Mouse (Mus musculus): ENCODE measurements around the gene Rd3l.

The Rd3l gene

GRCm38 (mm10) chr12:111980887-111981367, at the start of gene Rd3l:
TSS of gene Rd3l (minus strand) at chr12:111981317.
- DNase-seq (ENCODE audit: low spot score): no peak

DNA sequence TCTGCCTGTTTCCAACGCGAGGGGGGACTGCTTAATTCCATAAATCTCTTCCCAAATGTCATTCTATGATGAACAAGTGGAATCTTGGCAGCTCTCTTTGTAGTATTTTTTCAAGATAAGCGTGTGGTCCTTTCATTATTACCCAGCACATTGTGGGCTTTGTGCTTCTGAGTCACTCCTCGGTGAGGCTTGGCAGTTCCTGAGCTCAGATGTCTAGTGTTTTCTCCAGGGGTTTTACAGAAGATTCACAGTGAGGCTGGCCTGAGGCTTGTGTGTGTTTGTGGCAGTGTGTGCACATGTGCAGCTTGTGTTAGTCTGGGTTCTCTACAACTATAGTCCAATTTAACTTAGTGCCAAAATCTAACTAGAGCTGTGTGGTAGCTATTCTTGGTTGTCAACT, 46.3 kb upstream of the Rd3l start:
- no peak for DNase-seq (ENCODE audit: low spot score)

- DNase-seq (ENCODE audit: low spot score): no peak
These were observed 45.0 kb upstream of the Rd3l start for GRCm38 (mm10) chr12:112025907-112026645.

DNA sequence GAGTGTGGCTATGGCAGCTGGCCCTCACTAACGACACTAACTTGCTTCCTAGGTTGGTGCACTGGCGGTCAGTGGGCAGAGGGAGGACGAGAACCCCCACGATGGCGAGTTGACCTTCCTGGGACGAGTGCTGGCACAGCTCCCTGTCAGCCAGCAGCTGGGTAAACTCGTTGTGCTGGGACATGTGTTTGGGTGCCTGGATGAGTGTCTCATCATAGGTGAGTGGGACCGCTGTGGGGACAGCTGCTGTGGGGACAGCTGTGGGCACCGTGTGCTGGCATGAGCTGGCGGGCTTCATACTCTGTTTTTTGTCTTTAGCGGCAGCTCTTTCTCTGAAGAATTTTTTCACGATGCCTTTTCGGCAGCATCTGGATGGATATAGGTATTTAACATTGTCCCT, 44.3 kb upstream of the Rd3l start:
- no peak for DNase-seq (ENCODE audit: low spot score)

GRCm38 (mm10) chr12:112024581-112025310, 43.6 kb upstream of the Rd3l start:
- DNase-seq (ENCODE audit: low spot score): no peak

DNA sequence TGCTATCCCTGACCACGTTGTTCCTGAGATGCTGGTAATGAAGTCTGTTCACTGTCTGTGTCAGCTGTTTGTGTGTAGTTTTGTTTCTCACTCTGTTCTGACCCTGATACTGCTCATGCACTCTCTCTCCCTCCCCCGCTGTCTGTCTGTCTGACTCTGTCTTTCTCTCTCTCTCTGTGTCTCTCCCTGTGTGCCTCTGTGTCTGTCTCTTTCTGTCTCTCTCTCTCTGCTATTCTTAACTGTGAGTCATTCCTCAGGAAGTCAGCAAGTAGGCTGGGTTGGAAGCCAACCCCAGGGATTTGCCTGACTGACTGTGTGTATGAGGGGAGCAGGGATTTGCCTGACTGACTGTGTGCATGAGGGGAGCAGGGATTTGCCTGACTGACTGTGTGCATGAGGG, 42.2 kb upstream of the Rd3l start:
- no peak for DNase-seq (ENCODE audit: low spot score)

DNA sequence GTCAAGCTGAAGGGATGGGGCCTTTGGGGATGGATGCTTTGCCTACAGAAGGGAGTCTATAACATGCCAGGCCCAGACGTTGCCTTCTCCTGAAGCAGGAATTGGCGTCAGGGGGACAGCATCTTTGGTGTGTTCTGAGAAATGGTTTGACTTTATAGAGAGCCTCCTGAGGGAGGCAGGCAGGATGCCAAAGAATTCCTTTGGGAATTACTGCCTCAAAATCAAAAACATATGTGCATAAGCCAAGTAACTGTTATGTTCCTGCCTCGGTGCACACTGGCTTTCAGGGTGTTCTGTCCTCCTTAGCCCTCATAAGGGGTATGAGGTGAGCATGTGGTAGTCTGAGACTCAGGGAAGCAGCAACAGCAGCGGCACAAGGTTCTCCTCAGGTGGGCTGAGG, 35.2 kb upstream of the Rd3l start:
- DNase-seq (ENCODE audit: low spot score): no peak

DNA sequence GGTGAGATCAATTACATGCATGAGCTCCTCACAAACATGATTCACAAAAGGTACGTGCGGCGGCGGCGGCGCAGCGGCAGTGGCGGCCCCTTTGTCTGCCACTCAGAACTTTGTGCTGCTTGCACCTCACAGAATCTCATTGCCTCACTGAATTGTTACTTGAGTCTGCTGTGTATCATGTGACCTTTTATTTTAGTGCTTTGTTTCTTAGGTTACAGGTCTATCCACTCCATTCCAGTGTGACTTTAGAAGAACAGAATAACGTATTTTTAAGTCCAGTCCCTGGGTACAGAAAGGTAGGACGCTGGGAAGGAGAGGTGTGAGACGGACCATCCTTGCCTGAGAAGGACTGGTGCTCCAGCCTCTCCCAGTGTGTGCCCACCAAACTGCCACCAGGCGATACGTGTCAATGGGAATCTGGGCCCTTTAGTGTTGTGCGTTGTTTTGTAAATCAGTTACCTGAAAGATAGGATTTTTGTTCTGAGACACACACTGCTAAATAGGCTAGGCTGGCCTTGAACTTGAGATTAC, 32.2 kb upstream of the Rd3l start:
- DNase-seq (ENCODE audit: low spot score): no peak

DNA sequence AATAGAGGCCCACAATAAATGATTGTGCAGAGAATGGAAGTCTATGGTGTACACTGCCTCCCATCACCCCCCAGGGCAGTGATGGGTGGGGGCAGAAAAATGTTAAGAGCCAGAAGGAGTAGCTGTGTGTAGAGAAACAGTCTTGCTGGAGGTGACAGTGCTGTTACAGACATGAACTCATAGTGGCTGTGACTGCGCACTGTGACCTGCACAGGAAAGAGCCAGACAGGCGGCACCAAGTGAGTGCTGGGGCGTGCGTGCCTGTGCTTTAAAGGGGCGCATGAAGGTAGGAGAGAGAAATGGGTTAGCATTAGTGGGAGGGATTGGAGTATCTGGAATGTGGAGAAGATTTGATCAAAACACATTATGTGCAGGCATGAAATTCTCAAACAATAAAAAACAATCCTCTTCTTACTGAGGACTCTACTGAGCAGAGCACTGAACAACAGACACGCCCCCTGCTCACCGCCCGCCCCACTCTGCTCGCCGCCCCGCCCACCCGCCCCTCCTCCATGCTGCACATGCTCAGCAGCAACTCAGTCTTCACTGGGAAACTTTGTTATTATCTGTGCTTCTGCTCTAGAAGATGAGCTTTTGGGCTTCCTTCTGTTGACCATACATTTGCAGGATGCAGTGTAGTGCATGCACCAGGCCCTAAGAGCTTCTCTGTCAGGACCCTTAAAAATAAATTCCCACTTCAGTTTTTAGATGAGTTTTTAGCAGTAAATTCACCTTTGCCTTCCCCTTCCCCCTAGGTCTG, 31.6 kb upstream of the Rd3l start:
- DNase-seq (ENCODE audit: low spot score): no peak

GRCm38 (mm10) chr12:112001223-112001622, 20.1 kb upstream of the Rd3l start:
- peak; percentile 85 for DNase-seq (ENCODE audit: low spot score)

DNA sequence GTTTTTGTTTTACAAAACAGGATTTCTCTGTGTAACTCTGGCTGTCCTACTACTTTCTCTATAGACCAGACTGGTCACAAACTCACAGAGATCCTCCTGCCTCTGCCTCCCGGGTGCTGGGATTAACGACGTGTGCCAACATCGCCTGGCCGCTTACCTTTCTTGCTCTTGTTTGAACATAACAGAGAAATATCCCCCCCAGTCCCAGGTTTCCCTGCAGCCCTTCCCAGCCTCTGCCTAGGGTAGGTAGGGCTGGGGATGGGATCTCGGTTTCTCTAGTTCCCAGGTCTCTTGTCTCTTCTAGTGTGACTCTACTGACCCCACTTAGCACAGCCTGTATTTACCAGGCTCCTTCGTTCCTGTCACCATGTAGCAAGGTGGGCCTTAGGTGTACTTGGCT, 18.6 kb upstream of the Rd3l start:
- DNase-seq (ENCODE audit: low spot score): no peak

GRCm38 (mm10) chr12:111995161-111995560, 14.0 kb upstream of the Rd3l start:
- DNase-seq (ENCODE audit: low spot score): no peak

DNA sequence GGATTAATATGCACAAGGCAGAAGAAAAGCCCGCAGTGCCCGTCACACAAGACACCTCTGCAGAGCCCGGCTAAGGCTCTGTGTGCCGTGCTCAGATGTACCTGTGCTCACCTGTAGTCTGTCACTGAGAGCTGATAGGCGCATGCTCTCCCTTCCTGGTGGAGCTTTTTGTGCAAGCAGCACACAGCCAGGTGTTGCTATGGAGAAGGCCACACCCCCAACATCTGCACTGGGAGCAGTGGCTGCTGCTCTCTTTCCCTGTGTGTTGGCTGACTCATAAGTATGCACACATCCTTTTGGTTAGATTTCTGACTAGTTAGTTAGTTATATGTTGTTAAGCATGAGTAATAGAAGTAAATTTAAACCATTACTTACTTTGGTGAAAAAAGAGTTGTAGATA, 11.5 kb upstream of the Rd3l start:
- DNase-seq (ENCODE audit: low spot score): no peak

DNA sequence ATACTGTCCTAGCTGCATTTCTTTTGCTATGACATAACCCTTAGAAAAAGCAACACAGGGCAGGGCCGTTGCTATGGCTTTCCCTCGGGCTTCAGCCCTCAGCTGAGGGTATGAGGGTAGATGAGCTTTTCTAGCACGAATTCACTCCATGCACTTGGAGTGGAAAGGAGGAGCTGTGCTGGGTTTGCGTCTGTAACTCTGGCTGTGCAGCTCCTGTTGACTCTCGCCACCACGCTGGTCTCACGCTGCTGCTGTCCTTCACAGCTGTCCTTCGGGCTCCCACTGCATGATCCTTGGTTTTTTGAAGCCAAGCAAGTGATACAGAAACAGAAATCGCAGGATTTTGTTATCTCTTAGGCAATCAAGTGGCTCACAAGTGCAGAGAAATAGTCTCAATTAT, 5.6 kb upstream of the Rd3l start:
- no peak for DNase-seq (ENCODE audit: low spot score)

GRCm38 (mm10) chr12:111983165-111983564, 2.0 kb upstream of the Rd3l start:
- DNase-seq (ENCODE audit: low spot score): no peak

DNA sequence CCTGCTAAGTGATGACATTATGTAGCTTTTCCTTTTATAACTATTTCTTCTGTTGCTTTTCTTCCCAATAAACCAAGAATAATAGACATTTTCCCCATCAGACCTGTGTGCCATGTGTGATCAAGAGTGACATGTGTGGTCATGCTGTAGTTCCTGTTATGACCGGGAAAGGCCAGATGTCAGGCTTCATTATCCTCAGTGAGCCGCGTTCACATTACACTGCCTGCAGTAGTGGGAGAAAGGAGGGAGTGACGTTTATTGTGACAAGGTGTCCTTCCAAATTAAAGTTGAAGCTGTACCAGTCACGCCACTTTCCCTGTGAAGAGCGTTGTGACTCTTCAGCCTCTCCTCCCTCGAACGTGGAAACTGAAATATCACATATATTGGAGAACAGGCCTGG, 714 bp upstream of the Rd3l start:
- no peak for DNase-seq (ENCODE audit: low spot score)

DNA sequence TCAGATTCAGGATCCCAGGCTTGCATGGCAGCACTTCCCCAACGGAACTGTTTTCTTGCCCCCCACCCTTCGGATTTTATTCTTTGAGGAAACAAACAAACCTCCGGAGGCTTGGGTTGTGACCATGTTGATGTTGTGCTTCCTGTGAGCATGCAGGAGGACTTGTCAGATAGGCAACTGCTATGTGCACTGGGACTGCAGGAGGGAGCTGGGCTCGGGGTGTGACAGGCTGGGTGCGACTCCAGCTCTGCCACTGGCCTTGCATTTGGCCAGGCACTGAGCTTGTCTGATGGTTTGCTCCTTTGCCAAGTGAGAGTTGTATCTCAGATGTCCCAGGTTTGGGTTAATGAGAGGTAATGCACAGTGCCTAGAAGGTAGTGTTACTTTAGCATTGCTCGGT, 2.8 kb downstream of the Rd3l start:
- DNase-seq (ENCODE audit: low spot score): no peak

DNA sequence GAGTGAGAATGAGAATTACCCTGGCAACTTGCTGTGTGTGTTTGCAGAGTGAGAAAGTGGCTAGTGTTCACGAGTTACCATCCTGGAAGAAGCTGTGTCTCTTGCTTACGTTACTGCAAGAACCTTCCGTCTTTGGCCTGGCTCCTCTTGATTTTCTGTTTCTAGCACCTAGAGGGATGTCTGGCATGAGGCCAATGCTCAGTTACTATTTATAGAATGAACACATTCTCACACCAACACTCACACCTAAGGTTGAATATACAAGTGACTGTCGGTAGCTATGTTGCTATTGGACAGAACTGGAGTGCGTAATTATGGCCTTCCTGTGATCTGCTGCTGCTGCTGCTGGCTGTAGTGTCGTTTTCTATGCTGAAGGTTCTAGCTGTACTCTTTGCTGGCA, 4.0 kb downstream of the Rd3l start:
- DNase-seq (ENCODE audit: low spot score): no peak

- no peak for DNase-seq (ENCODE audit: low spot score)
These were observed 6.5 kb downstream of the Rd3l start for GRCm38 (mm10) chr12:111974578-111974977.

DNA sequence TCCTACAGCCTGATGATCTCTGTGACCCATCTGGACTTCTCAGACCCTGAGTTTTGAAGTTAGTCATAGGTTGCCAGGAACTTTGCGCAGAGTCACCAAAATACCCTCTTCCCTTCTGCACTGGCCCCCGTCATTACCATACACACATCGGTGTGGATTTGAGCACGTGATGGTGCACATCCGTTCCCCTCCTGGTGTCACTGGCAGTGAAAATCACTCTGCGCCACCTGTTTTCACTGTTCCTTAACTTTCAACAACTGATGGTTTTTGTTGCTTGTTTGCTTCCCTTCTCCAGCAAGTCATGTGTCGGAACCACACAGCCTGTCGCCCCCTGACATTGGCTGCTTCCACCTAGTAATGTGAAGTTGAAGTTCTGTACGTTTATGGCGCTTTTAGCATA, 8.6 kb downstream of the Rd3l start:
- no peak for DNase-seq (ENCODE audit: low spot score)

DNA sequence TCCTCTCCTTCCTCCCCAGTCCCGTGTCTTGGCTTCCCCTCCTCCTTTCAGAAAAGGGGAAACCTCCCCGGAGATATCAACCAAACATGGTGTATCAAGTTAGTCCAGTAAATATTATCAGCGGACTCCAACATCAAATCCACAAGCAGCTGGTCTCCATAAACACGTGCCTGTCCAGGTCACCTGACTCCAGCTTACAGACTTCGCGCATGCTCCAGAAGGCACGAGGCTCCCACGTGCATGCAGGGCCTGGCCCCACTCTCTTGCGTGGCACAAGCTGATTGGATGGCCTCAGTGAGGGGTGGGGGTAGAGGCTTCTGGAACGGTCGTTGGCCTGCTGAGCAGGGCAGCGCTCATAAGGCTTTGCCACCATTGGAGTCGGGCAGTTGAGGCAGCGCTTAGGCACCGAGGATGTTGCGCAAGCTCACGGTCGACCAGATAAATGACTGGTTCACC, 9.9 kb downstream of the Rd3l start, which contains the start of gene Tdrd9:
TSS of gene Tdrd9 (plus strand) at position 329 of the 456 bp plus-strand sequence.
- DNase-seq (ENCODE audit: low spot score): no peak

DNA sequence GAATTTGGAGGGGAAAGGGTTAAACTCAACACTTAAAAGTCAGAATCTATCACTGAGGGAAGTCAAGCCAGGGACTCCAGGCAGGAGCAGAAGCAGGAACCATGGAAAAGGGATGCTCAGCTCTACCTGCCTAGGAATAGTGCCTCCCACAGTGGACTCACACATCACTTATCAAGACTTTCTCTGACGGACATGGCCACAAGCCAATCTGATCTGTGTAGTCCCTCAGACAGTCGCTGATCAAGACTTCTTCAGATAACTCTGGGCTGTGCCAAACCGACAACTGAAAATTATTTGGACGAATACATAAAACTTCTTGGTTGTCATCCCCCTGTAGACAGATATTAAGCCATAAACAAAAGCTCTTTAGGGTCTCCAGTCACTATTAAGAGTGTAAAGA, 11.0 kb downstream of the Rd3l start:
- DNase-seq (ENCODE audit: low spot score): no peak

All from layer of hippocampus, adult 11-12 months (tissue).